Mouse (Mus musculus): ENCODE data around the gene Zbtb16.
A peak's percentile ranks its signal among the peaks of the same experiment; 100 is the strongest.

The Zbtb16 gene

DNA sequence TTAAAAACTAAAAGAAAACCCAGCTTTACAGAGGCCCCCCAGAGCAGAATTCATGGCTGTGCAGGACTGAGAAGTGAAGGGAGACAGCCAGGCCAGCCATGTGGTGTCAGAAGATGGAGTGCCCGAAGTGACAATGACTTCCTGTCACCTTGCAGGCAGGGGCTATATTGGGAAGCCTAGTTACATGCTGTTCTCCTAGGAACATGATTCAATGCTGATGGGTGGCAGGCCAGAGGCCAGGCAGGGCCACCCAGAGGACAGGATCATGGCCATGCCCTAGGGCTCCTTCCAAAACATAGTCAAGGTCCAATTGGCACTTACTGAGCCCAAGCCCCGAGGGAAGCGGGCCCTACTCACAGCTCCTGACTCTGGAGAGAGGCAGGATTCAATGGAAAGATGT, 106.6 kb downstream of the Zbtb16 start:
- no peak for DNase-seq (ENCODE audit: low spot score)

DNA sequence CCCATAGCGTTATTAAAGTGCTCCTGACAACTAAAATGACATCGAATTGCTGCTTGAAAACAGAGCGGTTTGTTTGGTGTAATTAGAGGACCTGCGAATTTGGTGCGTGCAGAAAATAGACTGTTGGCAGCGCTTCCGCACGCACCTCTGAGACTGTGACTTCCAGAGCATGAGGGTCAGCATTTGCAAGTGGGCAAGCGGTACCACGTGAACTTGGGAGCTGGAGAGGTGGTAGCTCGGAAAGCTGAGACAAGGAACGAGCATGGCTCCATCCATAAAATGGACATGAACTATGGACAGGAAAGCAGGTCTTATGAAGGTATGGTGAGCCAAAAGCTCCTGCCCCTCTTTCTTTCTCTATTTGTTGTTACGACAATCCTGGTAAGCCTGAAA, 107.3 kb downstream of the Zbtb16 start:
- no peak for DNase-seq (ENCODE audit: low spot score)

DNA sequence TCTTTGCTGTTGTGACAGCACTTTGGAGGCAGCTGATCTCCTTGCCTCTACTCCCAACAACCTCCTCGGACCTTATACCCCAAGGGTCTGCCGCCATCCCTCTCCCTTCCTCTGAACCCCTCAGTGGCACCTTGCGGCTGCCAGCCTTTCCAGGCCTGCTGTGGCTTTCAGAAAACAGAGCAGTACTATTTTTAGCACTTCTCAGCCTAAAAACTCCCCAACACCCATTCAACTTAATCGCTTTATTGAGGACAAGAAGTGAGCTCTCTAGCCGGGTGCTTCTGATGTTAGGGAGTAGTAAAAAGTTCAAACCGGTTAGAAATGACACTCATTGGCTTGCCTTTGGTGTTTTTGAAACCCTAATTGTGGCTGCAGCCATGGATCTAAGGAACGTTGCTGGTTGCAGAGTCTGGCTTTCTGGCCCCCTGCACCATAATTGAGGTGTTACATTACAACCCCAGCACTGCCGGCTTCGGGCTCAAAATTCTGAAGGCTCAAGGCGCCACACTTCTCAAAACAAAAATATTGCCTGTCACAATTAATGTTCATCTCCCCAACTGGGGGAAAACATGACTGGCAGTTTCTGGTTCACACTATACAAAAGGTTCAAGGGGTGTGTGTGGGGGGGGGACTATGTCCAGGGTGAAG, 107.8 kb downstream of the Zbtb16 start:
- peak; percentile 49 for DNase-seq (ENCODE audit: low spot score)

DNA sequence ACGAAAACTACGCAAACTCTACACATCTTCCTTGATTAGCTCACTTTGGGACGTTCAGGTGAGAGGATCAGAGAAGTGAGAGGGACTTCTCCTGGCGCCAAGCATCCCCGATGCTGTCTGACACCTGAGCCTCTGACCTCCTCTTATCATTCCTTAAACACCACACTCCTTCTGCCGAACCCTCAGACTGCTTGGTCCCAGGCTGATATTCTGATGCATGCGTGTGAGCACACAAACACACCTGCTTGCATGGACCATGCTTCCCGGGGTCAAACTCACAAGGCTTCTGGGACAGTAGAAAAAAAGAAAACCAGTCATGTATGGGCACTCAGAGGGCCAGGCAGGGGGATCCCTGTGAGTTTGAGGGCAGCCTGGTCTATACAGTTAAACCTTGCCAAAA, 109.7 kb downstream of the Zbtb16 start:
- DNase-seq (ENCODE audit: low spot score) = no peak

DNA sequence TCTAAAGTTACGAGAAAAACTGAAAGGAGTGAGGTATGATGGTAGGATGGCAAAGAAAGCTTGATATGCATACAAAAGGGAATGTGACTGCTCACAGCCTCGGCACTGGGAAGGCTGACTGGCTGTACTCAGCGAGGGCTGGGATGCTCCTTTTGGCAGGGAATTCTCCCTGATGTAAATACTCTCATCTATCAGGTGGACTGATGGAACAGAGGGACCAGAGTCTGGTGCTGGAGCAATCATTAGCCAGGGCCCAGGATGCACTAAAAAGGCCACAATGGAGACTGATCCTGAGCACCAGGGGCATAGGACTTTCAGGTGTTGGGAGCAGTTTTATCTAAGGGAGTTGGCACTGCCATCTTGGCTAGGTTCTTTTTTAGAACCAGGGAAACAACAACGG, 110.1 kb downstream of the Zbtb16 start:
- DNase-seq (ENCODE audit: low spot score) = no peak

DNA sequence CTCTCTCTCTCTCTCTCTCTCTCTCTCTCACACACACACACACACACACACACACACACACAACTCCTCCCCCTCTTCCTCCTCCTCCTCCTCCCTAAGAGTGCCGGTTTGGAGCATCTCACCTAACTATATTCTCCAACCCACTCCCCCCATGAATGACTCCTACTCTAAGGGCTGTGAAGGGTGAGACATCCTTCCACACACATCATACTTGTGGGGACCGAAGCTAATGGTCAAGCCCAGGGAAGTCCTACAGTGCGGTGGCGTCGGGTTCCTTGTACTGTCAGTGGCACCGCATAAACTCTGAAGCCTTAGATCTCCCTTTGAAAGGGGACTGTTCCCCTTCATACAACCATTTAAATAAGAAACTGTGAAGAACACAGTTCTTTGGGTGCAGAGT, 110.9 kb downstream of the Zbtb16 start:
- DNase-seq (ENCODE audit: low spot score) = no peak

DNA sequence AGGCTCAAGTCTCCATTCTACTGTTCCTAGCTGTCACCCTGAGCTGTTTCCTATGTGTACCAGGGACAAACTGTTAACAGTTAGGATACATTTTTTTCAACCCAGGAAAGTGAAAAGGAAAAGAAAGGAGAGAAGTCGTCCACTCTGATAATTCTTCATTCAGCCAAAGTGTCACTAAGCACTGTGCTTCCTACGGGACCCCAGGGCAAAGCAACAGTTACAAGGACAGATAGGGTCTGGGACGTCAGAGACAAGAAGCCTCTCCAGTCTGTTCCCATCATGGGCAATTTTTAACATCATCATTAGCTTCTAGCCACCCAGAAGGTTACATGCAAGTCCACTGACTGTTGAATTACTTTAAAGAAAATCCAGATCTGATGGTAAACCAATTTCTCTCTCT, 111.3 kb downstream of the Zbtb16 start:
- no peak for DNase-seq (ENCODE audit: low spot score)

DNA sequence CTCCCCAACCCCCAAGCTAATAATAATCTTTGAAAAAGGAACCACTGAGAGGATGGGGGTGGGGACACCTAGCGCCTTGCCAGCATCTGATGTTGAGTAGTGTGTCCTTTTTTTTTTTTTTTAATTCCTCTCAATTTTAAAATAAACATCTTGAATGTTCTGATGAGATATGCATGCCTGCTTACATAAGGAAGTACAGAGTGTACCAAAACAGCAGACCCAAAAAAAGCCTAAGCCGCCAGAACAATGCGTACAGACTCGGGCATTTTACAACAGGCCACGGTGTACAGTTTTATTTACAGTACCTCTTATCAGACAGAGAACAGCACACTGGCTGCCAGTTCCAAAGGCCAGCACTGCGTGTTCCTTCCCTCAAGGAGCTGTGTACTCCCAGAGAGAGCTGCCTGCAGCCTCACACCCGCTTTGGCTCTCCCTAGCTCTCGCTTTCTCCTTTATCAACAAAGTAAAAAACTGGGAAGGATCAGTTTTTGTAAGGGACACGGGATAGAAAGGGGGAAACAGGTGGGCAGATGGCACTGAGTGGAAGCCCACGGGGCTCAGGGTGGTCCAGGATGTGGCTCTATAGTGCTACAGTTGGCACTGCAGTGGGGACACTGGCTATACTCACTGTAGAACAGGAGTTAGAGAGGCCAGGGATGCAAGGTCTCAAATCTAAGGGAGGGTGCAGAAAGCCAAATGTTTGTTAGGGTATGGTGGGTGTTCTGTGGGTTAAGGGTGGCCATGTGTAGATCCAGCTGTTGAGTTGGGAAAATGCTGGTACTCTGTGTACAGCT, 112.3 kb downstream of the Zbtb16 start:
- no peak for DNase-seq (ENCODE audit: low spot score)

DNA sequence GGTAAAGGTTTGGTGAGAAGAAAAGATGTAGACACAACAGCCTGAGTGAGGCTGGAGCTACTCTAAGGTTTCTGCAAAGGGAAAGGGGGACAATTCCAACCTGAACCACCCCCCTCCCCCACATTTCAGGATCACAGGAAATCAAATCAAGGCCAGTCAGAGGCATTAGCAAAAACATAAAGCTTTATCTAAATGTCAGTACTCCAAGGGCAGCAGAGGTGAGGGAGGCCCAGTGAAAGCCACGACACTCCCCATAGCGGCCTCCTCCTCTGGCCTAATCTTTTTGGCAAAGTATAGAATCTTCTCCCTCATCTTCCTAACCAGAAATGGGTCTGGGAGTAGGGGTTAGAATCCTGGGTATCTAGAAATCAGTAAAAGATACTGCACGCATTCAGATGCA, 113.0 kb downstream of the Zbtb16 start:
- no peak for DNase-seq (ENCODE audit: low spot score)

DNA sequence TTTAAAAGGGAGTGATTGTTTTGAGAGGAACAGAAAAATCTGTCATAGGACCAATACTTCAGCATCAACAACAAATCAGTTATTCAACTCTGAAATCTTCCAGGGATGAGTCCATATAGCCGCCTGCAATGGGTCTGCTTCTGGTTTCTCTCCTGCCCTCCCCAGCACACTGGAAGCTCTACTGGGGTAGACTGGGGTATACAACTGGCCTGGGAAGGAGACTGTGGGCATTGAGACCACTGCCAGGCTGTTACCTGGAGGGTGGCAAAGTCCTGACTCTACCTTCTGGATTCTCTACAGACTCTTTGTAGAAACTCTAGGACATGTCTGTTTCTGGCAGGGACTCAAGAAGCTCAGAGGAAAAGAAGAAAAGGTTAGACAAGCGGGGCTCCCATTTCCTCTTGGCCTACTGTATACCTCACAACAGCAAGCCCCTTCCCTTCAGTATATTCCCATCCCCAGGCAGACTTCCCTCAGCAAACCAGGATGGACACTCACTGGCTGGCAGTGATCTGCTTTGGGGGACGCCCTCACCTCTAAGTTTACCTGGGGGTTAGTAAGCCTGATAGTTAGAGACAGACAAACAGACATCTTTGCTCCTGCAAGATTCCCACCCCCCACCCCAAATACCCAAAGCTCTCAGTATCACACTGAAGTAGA, 113.6 kb downstream of the Zbtb16 start:
- DNase-seq (ENCODE audit: low spot score) = no peak

DNA sequence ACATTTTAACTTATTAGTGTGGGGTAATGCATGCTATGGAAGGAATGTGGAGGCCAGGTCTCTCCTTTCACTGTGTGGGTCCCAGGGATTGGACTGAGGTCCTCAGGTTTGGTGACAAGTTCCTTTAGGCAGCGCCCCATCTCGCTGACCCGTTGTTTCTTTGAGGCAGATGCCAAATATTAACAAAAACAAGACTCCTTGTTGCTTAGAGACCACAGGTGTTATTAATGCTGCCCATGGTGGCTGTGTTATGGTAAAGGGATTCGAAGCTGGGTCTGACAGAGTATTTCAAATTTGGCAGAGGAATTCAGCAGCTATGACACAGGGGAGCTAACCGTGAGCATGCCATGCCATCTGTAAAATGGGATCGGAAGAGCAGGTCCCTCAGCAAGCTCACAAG, 114.4 kb downstream of the Zbtb16 start:
- no peak for DNase-seq (ENCODE audit: low spot score)

DNA sequence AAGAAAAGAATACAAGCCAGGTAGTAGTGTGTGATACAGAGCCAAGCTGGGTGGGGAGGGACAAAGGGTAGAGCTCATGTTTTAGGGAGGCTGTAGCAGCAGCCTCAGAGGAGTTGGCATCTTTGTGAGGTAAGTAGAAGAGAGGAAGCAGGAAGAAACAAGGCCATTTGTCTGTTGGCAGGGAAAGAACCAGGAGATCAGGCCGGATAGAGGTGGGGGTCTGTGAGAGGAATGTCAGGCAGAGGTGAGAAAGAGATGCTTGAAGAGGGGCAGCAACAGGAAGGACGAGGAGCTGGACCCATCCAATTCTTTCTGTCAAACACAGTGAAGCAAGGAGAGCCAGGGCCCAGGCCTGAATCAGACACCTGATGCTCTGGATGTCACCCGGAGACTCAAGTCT, 114.8 kb downstream of the Zbtb16 start:
- no peak for DNase-seq (ENCODE audit: low spot score)

DNA sequence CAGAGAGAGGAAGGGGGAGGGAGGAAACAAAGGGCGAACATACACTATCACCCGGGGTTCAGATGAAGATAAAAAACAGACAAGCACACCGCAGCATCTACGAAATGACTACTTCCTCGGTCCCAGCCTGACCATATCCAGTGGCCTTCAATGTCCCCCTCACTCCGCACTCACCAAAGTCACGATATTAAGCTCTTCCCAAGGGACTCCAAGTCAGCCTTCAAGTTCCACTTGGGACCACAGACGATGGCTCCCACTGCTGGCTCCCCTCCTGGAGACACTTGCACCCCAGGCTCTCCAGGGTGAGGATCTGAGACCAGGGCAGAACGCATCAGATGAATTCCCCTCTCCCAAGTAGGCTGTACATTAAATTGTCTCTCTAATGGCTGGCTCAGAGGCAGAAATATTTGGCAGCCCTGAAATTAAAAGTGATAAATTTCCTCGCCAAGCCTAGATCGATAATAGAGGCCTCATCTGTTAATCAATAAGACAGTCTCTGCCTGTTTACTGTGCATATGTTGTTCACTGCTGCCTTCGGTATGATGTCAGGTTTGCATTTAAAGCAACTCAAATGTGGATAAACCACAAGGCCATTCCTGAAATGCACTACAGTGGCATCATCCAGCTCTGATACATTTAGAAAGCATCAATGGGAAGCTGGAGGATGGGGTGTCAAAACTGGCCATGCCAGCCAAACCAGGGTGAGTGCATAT, 115.6 kb downstream of the Zbtb16 start:
- no peak for DNase-seq (ENCODE audit: low spot score)

DNA sequence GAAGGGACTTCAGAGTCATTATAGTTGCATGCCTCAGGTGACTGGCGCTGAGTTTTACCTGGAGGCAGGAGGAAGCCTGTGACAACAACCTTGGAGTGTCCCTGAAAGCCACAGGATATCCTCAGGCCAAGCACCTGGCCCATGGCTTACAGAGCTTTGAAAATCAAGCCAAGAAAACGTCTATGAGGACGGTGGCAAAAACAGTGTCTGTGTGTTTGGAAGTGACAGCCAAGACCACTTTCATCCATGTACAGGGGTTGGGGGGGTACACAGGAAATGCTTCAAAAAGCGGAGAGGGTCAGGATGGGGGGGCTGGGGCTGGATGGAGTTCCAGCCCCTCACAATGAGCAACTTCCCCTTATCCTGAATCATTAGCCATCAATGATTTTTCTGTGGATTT, 116.4 kb downstream of the Zbtb16 start:
- DNase-seq (ENCODE audit: low spot score) = no peak

DNA sequence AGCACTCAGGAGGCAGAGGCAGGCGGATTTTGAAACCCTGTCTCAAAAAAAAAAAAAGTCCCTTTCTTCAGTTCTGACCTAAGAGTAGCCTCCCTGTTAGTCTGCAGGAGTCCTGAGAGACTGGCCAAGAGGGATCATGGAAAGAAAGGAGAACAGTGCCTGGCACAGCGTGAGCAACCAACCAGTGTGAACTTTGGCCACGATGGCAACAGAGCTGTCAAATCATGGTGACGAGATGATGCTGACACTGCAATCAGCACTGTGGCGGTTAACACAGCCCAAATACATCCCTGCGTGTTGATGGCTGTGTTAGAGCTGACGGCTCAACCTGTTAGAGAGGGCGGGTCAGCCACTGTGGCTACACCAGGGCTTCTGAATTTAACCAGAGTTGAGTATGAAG, 119.5 kb downstream of the Zbtb16 start:
- DNase-seq (ENCODE audit: low spot score) = no peak

DNA sequence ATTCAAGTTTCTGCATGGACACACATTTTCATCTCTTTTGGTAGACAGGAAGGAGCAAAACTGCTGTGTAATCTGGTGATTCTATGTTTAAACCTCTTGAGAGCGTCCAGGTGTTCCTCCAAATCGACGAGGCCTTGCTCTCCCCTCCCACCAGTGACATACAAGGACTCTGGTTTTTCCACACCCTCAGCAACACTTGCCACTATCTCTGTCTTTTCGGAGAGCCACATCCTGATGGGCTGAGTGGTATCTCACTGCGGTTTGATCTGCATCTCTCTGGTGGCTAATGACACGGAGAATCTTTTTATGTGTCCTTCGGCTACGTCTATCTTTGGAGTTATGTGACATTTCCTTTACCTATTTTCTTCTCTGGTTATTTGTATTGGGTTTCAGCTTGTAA, 121.0 kb downstream of the Zbtb16 start:
- no peak for DNase-seq (ENCODE audit: low spot score)

DNA sequence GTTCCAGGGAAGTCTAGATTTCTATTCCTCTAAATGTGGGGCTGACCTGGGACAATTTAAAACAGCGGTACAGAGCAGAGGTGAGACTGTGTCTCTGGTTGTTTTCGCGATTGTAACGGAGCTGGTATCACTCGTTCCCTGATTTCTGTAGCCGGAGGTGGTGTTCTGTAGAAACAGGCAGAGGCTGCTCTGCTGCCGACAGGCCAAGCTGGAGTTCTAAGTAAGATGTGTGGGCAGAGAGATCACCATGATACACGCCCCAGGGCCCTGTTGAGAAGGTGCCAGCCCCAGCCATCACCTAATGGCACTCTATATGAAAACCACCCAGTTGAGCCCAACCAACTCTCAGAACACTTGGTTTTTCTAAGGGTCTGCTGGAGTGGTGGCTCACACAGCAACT, 122.2 kb downstream of the Zbtb16 start:
- no peak for DNase-seq (ENCODE audit: low spot score)

DNA sequence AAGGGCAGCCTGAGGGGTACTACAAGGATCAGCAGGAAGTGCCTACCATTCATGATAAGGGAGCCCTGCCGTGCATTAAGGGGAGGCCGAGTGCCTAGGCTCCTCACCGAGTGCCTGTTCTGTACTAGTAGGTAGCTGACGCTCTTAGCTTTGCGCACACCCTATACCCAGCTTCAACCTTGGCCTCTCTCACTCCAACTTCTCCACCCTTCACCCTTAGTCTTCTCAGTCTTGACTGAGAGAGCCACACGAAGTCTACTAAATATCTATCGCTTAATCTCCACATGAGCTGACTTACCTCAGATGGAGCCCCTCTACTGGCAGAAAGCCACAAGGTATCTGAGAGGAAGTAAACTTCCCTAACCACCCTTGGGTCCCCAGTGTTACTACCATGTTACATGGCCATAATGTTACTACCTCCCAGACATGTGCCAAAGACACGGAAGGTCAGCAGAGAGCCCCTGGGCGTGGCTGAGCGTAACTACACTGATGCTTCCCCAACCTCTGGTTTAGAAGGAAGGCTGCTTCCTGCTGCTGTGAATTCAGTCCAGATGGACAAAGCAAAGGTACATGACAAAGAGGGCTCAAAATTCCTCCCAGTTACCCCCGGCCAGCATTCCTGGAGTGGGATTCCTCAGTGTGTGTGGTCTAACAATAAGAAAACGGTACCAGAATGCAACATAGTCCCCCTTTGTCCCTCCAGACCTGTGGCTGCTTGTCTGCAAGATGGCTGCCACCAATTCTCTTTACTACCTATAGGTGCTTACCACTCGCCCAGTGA, 122.8 kb downstream of the Zbtb16 start:
- no peak for DNase-seq (ENCODE audit: low spot score)

DNA sequence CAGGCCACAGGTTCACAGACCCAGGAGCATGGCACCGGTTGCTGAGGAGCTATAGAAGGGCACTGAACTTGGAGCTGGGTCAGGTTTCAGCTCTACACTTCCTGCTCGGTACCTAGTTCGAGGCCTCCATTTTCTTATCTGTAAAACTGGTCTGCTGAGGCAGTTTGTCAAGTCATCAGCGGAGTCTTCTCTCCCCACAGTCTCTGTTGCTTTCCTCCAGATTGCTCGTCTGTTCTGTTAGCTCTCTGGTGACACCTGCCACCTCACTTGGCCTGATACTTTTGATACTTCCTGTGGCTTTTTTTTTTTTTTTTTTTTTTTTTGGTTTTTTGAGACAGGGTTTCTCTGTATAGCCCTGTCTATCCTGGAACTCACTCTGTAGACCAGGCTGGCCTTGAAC, 124.2 kb downstream of the Zbtb16 start:
- no peak for DNase-seq (ENCODE audit: low spot score)

DNA sequence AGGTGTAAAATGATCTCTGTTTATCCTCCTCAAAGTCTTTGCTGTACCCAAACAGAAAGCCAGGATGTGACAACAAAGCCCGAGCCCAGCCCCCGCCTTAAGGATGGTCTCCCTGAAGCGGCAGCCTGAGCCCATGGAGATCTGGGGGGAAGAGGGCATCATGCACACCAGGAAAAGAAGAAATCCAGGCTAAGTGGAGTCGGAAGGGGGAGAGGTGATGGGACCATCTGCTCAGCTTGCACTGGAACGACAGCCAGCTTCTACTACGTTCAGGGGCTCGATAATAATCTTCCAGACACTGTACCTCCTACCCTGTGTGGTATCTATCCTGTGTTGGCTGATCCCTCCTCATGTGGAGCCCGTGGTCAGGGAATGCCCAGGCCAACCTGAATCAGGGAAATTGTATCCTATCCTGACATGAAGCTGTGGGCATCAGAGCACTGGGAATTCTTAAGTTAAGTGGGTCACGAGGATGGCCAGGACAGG, 124.7 kb downstream of the Zbtb16 start:
- DNase-seq (ENCODE audit: low spot score) = peak; percentile 26

DNA sequence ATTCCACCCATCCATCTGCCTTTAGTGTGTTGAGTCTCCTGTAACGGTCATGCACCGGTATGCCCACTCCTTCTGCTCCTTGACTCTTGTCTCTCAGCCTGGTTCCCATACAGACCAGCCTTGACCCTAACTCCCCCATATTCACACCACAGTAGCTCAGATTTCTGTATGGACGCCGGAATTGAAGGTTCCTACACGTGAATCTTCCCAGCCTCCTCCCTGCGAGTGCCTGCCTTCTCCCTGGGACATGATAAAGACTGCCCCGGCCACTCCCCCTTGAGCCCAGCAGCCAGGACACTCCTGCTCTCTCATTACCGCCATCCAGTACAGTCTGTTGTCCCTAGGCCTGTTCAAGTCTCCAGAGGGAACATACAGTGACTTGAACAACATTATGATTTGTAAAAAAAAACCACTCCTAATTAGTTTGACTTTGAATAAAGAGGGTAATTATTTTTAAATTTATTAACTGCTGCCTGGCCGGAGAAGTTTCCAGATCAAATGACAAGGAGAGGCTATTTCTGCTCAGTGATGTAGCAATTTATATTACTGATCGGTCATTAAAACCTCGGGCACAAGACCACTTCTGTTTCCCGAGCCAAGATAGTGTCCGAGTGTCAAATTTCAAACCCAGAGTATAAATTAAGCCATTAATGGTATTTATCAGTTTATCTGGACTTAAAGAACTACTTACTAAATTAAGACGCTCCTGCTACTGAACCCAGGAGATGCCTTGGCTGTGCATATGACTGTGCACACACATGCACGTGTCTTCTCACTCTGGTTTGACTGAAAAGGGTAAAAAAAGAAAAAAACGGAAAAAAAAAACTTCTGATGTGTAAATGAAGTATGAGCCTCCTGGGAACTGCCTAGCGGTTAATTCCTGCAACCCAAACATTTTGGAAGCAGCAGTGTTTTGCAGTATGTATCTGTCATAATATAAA, 125.4 kb downstream of the Zbtb16 start:
- DNase-seq (ENCODE audit: low spot score) = peak; percentile 25

Measured in embryo, embryonic 10 days (tissue).